Mouse (Mus musculus) embryo, embryonic 11.5 days (tissue): ENCODE data around the gene Pla2g1b.

ENCODE experiments used
- DNase-seq: peaks from one replicate; pipeline ENCODE4 v3.0.0-alpha.2; 2012; ENCODE audit warnings: low read depth, low spot score

Pla2g1b gene

GRCm38 (mm10) chr5:115522531-115522930 lies 56.5 kb downstream of the Pla2g1b start:
- DNase-seq: no peak

- no peak for DNase-seq
Observed at GRCm38 (mm10) chr5:115522981-115523499, 57.0 kb downstream of the Pla2g1b start.

DNA sequence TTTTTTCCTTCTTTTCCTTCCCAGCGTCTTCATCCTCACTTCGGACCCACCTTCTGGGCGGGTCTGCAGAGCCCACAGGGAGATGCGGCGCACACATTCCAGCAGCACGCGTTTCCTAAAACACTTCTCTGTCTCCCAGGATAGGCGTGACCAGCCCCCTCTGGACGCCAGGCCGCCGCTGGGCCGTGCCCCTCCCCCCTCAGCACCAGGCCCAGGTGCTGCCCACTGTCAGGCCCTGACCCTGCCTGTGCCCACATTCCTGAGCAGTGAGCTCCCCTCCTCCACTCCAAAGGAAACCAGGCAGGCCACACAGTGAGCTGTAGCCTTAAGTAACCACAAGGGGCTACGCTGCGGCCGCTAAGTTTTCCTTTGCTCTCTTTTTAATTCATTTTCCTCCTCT lies 57.9 kb downstream of the Pla2g1b start:
- DNase-seq: no peak
